19 mouse cellular contexts compared by ENCODE assay signal in the genomic region with DNA sequence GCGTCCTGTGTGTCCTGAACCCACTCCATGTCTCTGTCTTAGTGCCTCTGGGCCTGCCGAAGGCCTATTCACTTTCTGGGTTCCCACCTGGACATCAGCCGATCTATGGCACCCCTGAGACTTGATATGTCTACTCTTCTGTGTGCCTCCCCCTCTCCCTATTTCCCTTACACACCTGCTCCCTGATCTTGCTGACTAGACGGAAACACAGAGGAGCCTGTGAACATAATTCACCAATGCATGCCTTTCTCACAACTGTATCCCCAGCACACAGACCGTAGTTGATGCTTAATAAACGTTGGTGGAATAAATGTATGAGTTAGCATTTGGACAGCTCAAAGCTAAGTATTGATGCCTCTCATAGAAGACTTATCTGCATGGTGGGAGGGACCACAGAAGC.
DNase-seq lines count a peak whose midpoint lies in the region; ATAC-seq and TF ChIP-seq lines count a peak whose summit lies in the region.
"Had no signal": no experiment of that assay in that cellular context is flagged by ENCODE, and none has a peak within 500 bp of the region (broad histone marks: within the 10 kb centered on the region; RNA-seq: fewer than 3 reads in every experiment).

No protein-coding gene starts in this region.

- peaks cover 27% of the 10 kb centered on the region for H3K4me1 ChIP-seq in hindbrain, embryonic 13.5 days (replicated peaks)
- peaks cover 11% of the 10 kb centered on the region for H3K4me1 ChIP-seq in midbrain, embryonic 12.5 days
- H3K4me1 ChIP-seq: limb, embryonic 10.5 days; liver, embryonic 12.5 days had no signal

- intact Hi-C loops in left cerebral cortex, adult 2 months (cut with DNase I), result no loop called here
- intact Hi-C loops in left cerebral cortex, postnatal 4 days (cut with DNase I), result no loop called here

- H3K9ac ChIP-seq in hindbrain, embryonic 13.5 days, result no peak overlapping the region
- H3K9ac ChIP-seq in midbrain, embryonic 12.5 days (replicated peaks), result no peak overlapping the region
- H3K9ac ChIP-seq: embryonic facial prominence, embryonic 15.5 days; liver, embryonic 12.5 days; lung, embryonic 14.5 days had no signal

- H3K27ac ChIP-seq in left cerebral cortex, adult 2 months, result peak overlapping the region; percentile 81
- H3K27ac ChIP-seq in hindbrain, embryonic 13.5 days, result peak overlapping the region; percentile 76
- H3K27ac ChIP-seq in midbrain, embryonic 12.5 days (replicated peaks), result peak overlapping the region; percentile 82
- H3K27ac ChIP-seq: embryonic facial prominence, embryonic 15.5 days; limb, embryonic 10.5 days; liver, embryonic 12.5 days; macrophage had no signal

- no peak overlapping the region for H3K4me2 ChIP-seq in hindbrain, embryonic 13.5 days
- H3K4me2 ChIP-seq in midbrain, embryonic 12.5 days (replicated peaks), result no peak overlapping the region
- H3K4me2 ChIP-seq: embryonic facial prominence, embryonic 15.5 days; liver, embryonic 12.5 days; lung, embryonic 14.5 days had no signal

- H3K27me3 ChIP-seq in hindbrain, embryonic 13.5 days, result no peaks in the 10 kb centered on the region
- no peaks in the 10 kb centered on the region for H3K27me3 ChIP-seq in midbrain, embryonic 12.5 days
- H3K27me3 ChIP-seq: embryonic facial prominence, embryonic 15.5 days; liver, embryonic 12.5 days had no signal

- 57% methylated on average over 6 of the region's 6 CpGs for WGBS in hindbrain, embryonic 13.5 days
- 82% methylated on average over 6 of the region's 6 CpGs for WGBS in midbrain, embryonic 12.5 days

- no peak overlapping the region for H3K4me3 ChIP-seq in left cerebral cortex, adult 2 months
- no peak overlapping the region for H3K4me3 ChIP-seq in hindbrain, embryonic 13.5 days
- no peak overlapping the region for H3K4me3 ChIP-seq in midbrain, embryonic 12.5 days
- H3K4me3 ChIP-seq: embryonic facial prominence, embryonic 15.5 days; limb, embryonic 10.5 days; liver, embryonic 12.5 days; myocyte had no signal

- TF ChIP-seq CTCF in left cerebral cortex, adult 2 months (IDR thresholded peaks at IDR 0.05), result no peak

- H3K9me3 ChIP-seq in hindbrain, embryonic 13.5 days, result no peaks in the 10 kb centered on the region
- H3K9me3 ChIP-seq in midbrain, embryonic 12.5 days, result no peaks in the 10 kb centered on the region
- H3K9me3 ChIP-seq: embryonic facial prominence, embryonic 15.5 days; limb, embryonic 10.5 days; liver, embryonic 12.5 days had no signal

- ATAC-seq in hindbrain, embryonic 13.5 days (ENCODE audit: low FRiP score), result no peak
- ATAC-seq in midbrain, embryonic 12.5 days (ENCODE audit: low FRiP score, low read depth), result no peak
- ATAC-seq: inflammation-experienced regulatory T-cells, adult 6 months; liver, embryonic 12.5 days had no signal

- DNase-seq in left cerebral cortex, adult 2 months (ENCODE audit: extremely low spot score in 1 of 2, low spot score in 2 of 2), result no peak
- no peak for DNase-seq in left cerebral cortex, postnatal 4 days
- no peak for DNase-seq in frontal cortex, postnatal 36 days (ENCODE audit: low spot score in 2 of 2)
- DNase-seq in left cerebral cortex, adult 8-10 months (ENCODE audit: low spot score in 2 of 2), result no peak
- no peak for DNase-seq in lung, postnatal 25 days (ENCODE audit: low spot score)
- DNase-seq: cerebellum, adult 9-10 months; gastrocnemius, postnatal 14 days; heart, postnatal 10 days; kidney, adult 9 months; kidney, postnatal 4 days; lung, embryonic 14.5 days had no signal

- no peaks in the 10 kb centered on the region for H3K36me3 ChIP-seq in hindbrain, embryonic 13.5 days
- H3K36me3 ChIP-seq in midbrain, embryonic 12.5 days, result no peaks in the 10 kb centered on the region
- H3K36me3 ChIP-seq: embryonic facial prominence, embryonic 15.5 days; limb, embryonic 10.5 days; liver, embryonic 12.5 days had no signal
